Mouse (Mus musculus) lung, postnatal 0 days (tissue): ENCODE measurements at regions not wholly inside any gene's neighbourhood (a gene's known extent, or its start where the extent isn't known, plus 50 kb on each side); places are given as distances from the start of the nearest gene placed in this dataset.

ENCODE experiments used
- CTCF ChIP-seq: IDR thresholded peaks from 2 replicates; pipeline ENCODE4 v1.5.1; 2016; ENCODE audit warnings: antibody characterized with exemption, mild to moderate bottlenecking
- EP300 ChIP-seq: IDR thresholded peaks from 2 replicates; pipeline ENCODE4 v1.6.1; 2016; ENCODE audit warnings: antibody characterized with exemption, mild to moderate bottlenecking, control low read depth

GRCm38 (mm10) chr1:143307379-143307778, 333.1 kb upstream of the B3galt2 start:
- TF ChIP-seq CTCF (no peak), EP300 (no peak)
